Mouse (Mus musculus) retina, postnatal 7 days (tissue): ENCODE measurements at regions not wholly inside any gene's neighbourhood (a gene's known extent, or its start where the extent isn't known, plus 50 kb on each side); places are given as distances from the start of the nearest gene placed in this dataset.

Source experiments
- DNase-seq: peaks from one replicate; pipeline ENCODE4 v3.0.0-alpha.2; 2012; ENCODE audit warnings: low read depth, low spot score

DNA sequence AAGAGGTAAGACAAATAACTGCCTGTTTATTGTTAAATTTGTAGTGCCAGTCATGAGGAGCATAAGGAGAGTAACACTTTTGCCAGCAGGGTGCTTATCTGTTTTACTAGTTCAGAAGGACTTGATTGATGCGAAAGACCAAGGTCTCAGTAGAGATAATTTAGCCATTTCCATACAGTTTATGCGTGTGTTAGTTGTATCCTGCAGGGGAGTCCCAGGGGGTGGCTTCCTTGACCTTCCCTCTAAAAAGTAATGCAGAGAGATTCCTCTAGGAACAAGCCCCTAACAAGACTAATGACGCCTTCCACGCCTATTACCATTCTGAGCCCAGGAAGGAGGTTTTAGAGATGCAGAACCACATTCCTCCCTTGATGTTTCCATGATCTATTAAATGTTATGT, 192.6 kb upstream of the Gm49339 start:
- DNase-seq: no peak

DNA sequence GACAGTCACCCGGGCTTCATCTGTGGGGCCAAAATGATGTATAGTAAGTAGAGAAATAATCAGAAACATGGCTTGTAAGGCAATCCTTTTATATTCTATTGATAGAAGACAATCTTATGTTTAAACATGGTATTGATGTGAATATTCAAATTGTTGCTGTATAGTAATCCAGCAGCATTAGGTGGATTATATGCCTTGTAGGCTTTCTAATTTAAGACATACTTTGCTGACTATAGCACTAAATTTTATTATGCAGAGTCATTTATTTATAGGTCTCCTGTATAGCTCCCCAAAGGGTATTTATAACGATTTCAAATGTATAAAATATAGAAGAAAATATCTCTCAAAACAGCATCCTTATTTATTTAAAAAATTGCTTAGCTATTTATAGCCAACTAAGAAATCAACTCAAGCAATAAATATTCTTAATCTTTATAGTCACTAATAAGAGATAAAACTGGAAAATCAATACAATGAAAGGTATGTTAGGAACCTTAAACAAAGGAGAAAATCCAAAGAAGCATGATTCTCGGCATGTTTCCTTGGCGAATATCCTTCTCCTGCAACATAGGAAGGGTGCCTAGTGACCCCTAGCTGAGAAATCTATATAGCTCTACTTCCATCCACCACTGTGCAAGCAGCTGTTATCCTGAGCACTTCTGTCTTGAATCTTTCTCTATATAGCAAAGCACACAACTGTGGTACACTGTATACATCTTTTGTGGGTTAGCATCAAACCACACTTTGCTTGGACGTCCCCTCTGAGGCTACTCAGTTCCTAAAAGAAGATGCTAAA, 188.8 kb upstream of the Gm49339 start:
- no peak for DNase-seq

GRCm38 (mm10) chr10:51312814-51313213, 167.6 kb upstream of the Gm49339 start:
- no peak for DNase-seq

DNA sequence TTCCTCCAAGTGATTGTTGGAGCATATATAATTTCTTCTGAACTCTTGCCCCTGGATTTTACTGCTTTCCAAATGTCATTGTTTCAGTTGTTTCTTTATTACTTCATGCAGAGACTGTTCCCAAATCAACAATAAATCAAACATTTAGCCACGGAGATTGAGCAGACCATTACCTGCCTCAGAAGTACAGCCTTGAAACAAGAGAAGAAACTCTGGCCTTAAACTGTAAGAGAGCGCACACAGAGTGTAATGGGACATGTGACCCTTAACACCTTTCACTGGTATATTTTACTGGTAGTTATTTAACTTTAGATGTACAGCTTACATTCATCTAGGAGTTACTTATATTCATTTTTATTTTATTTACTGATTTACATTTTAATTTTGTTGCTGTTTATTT, 160.2 kb upstream of the Gm49339 start:
- DNase-seq: no peak

DNA sequence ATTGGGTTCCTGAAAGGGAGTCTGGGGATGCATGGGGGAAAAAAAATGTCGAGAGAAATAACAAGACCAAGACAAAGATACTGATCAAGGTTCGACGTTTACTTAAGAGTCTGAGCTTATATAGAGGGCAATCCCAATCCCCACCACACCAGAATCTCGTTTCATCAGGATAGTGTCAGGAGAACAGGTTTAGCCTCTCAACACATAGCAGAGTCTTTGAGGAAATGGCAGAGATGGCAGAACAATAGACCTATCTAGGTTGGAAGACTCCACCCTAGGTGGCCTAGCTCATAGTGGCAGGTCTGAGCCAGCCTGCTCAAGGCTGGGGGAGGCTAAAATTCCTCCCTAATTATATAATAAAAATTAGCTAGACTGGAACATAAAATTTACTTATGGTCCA, 151.6 kb upstream of the Gm49339 start:
- no peak for DNase-seq

DNA sequence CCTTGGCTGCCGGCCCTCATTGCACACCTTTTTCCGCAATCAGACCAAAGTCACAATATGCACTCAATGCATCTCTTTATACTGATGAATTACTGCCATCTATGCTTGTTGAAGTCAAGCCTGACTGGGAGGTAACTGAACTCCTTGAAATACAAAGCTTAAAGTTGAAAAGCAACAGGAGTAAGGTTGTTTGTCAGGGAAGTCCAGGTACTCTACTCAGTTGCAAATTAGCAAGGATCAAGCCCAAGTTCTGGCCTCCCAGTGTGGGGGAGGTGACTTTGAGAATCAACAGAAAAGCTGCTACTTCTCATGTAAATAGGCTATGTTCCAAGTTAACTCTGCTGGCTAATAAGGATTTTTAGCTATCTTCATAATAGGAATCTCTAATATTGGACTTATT, 151.0 kb upstream of the Gm49339 start:
- no peak for DNase-seq
